Mouse (Mus musculus) hindlimb bud, embryonic 11.5 days (tissue): ENCODE data around the gene Slc25a25.

Experiments used
- DNase-seq: peaks from one replicate; pipeline ENCODE4 v3.0.0-alpha.2; 2012; ENCODE audit warnings: low read depth, low spot score; ENCODE audit errors: extremely low spot score

Gene Slc25a25

DNA sequence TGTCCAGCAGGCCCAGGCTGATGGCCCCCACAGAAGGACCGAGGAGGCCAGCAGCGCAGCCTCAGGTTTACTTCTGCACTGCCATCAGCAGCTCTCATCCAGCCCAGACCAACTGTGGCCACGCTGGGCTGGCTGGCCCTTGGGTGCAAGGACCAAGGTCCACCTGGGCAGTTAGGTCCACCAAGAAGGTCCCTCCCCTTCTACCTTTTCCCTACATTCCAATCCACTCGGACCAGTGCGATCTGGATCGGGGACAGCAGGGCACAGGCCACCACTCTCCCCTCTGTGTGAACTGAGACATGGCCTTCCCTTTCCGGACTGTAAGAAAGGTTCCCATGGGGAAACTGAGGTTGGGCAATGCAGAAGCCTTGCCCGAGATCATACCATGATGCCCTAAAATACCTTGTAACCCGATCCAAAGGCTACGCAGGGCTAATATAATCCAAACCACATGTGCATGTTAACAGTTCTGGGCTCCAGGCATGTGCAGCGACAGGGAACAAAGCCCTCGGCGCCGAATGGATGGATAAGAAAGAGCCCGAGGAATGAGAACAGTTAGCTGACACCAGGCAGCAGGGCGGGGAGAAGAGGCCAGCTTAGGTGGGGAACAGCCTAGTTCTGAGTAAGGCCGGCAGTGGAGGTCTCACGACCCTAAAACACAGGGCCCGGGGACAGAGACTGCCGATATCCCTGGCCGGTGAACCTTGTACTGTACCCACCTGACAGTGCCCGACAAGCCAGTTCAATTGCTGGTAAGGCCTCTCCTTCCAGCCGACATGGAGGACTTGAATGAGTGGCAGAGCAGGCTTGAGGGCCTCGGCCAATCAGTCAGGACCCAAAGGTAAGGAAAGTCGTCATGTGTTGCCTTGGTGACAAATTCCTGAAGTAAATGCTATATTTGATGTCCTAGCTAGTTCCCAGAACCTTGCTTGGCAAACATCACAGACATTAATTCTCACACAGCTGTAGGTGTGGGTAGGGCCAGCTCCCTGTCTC is 42.5 kb downstream of the Slc25a25 start:
- DNase-seq: no peak

DNA sequence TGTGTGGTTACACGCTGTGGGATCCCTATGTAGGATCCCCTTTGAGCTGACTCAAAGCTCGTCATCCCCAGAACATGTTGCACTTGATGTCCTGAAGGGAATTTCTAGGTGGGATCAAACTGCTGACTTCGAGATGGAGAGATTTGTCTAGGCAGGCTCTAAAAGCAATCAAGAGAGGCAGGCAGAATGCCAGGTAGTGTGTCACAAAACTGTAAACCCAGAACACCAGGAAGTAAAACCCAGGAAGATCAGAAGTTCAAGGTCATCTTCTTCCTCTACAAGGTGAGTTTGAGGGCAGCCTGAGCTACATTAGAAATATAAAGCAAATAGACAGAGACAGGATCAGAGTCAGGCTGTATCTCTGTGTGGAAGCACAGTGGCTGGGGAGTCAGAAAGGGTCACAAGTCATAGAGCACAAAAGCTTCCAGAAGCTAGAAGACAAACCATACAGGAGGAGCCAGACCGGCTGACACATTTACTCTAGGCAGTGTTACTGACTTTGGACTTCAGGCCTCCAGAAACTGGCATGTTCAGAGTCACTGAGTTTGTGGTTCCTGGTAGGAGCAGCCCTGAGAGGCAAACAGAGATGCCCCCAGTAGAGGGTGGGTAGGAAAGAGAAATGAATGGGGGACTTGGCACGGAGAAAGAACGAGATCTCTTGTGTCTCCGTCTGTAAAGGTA is 44.0 kb downstream of the Slc25a25 start:
- no peak for DNase-seq

DNA sequence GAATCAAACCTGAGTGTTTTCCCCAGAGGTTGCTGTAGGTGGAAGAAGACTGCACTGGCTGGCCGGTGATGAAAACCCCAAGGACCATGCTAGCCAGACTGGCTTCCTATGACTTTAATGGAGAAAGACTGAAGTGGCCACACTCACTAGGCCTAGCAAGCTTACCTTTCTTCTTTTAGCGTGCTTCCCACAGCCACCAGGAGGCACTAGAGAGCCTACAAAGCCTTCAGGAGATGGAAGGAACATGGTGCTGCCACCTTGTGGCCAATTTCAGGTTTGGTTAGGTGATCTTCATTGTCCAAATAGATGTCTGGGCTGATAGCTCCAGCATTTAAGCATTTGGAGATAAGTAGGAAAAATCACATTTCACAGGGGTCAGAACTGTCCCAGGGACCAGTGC is 46.6 kb downstream of the Slc25a25 start:
- DNase-seq: peak; percentile 100

DNA sequence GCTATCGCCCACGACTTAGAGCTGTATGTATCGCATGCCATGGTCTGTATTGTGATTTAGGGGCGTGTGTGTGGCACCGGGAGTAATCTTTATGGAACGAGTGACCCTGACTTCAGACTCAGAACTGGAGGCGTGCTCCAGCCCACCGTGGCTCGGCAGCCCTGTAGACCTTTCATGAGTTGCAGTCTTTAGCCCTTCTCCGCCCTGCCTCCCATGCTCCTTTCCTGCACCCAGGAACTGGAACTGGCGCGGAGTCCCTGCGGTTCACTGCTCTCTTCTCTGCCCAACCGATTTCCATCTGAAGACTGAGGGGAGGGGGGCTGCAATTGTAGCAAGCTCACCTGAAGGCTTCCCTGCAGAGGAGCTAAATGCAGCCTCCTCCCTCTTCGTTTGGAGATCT is 54.5 kb downstream of the Slc25a25 start:
- DNase-seq: no peak

DNA sequence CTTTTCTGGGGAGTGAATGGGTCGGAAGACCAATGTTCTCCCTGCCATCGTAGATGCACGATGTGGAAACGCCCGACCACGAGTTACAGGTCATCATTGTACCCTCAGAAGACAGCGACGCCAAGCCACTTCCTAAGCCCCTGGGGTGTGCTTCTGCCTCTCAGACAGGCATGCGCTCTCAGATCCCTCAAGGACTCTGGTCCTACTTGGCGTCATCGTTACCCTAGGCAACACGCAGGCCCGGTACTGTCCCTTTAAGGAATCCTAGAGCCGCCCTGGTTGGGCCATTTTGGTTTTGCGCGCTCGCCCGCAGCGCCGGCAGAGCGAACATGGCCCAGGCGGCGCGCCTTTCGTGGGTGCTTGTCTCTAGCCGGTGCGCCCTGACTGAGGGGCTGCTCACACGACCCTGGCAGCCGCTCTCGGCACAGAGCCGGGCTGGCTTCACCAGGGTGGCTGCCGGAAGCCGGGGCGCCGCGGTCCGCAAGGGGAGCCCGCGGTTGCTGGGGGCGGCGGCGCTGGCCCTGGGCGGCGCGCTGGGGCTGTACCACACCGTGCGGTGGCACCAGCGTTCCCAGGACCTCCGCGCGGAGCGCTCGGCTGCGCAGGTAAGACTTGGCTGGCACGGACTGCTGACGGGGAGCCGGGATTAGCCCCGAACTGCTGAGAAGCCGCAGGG is 55.2 kb downstream of the Slc25a25 start:
- DNase-seq: peak; percentile 78

DNA sequence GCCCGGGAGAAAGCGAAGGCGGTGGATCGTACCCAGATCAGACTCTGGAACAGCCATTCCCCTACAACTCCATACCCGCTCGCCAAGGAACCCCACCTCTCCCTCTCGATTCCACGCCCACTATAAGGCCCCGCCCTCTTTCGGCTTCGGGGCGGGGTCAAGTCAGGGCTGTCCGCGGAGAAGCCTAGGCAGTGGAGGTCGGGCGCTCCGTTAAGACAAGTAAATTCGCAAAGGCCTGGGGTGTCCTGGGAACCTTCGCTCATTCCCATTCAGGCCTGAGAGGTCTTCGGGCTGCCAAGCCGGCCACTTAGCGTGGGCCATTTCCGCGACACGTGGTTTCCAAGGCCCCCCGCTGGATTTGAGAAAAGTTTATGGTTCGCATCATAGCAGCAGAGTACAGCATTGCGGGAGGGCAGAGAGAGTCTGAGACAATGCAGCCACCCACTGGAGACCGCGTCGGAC is 55.7 kb downstream of the Slc25a25 start, which contains the start of gene Ptges2:
Gene Ptges2 (plus strand): TSS at position 413 of the 462 bp plus-strand sequence.
- DNase-seq: peak; percentile 75

DNA sequence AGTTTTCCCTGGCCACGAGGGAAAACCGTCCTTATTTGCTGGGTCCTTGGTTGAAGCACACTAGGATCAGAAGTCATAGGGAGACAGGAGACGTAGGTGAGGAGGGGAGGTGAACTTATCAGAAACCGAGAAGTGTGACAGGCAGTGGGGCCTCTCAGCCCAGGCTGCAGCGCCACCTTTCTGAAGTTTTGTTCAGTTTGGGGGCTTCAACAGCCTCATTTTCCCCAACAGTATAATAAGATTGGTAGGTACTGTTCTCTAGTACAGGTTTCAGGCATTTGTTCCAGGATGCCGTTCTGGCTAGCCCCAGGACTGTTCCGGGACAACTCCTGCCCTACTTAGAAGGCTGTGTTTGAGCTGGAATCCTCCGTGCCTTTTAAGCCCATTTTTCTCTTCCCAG is 56.3 kb downstream of the Slc25a25 start:
- no peak for DNase-seq

DNA sequence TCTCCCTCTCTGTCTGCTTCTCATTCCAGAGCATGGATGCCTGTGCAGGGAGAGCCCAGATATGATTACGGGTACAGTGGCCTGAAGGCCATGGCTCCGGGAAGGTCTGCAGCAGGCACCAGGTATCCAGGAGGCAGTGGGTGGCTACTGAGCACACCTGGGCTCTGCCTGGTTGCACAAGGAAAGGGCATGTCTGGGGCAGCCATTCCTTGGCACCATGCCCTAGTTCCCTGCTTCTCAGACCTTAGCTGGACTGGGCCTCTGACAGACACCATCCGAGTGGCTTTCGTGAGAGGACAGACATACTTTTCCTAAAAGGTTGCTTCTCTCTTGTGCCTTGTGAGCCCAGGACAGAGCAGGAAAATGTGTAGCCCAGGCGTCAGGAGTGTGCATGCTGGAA is 59.2 kb downstream of the Slc25a25 start:
- no peak for DNase-seq

DNA sequence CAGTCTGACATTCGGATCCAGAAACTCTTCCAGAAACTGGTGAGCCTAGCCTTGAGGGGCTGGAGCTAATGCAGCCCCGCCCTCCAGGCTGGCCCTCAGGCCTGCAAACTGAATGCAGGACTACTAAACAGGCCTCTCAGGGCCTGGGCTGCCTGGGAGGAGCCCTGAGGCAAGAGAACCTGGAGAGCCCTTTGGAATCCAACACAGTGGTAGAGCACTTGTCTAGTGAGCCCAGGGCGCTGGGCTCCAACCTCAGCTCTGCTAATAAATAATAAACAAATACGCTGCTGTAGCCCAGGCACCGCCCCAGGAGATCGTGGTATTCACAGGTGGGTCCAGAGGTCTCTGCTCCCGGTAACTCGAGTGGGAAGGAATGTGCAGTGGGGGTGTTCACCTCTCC is 60.4 kb downstream of the Slc25a25 start:
- DNase-seq: no peak

DNA sequence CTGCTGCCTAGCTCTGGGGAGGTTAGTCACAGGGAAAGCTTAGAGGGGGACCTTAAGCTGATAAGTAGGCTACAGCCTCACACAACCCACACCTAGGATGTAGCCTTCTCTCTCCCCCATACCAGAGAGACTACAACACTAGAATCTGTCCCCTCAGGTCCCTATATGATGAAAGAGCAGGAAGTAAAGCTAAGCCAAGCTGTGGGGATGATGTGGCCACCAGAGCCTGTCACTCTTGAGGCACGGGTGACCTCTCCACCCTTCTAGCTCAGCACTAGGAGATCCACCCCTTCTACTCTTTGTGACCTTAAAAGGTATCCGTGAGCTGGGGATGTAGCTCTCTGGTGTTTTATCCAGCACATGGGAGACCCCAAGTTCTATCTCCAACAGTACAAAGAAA is 62.1 kb downstream of the Slc25a25 start:
- no peak for DNase-seq

DNA sequence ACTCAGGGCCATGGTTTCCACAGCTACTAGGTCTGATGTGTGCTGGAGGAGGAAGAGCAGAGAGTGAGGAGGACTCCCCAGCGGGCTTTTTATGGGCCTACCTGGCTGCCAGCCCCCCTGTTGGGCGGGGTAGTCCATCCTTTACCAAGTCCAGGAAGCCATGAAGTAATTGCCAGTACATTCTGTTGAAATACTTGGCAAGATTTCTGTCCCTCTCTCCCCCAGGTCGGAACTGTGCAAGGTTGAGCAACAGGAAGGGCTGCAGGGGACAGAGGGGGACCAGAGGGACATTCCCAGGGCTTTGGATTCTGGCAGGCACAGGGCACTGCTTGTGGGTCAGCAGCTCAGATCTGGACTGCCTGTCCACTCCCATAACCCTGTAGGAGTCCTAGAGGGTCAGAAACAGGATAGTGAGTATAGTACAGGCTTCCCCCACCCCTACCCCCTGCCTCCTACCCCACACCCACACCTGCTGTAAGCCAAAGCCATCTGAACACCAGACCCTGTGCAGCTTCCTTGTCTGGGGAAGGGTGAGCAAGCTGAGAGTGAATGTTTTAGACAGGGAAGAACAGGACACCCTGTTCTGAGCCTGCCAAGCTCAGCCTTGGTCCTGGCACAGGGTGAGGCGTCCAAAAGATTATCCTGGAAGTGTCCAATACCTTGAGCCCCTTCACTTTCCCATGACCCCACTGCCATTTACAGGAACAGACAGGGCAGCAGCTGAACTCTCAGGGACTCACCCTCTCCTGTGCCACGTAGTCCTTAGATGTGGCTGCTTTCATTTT is 63.3 kb downstream of the Slc25a25 start, which contains the start of gene Lcn2:
Gene Lcn2 (minus strand): TSS at position 547 of the 785 bp plus-strand sequence.
- DNase-seq: no peak

DNA sequence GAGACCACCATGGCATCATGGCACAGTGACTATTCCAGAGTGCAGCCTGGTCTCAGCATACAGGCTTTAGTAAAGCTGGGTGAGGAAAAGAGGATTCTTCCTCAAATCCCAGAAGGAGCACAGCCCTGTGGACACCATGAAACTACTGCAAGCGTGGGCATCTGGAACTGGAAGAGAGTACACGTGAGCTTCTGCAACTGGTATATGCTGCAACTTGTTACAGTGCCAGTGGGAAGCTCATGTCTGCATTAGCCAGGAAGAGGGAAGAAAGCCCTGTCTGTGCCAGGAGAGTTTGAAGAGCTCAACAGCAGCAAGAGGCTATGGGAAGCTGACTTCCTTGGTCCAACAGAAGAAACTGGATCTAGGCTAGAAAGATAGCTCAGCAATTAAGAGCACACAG is 68.6 kb downstream of the Slc25a25 start:
- DNase-seq: no peak

DNA sequence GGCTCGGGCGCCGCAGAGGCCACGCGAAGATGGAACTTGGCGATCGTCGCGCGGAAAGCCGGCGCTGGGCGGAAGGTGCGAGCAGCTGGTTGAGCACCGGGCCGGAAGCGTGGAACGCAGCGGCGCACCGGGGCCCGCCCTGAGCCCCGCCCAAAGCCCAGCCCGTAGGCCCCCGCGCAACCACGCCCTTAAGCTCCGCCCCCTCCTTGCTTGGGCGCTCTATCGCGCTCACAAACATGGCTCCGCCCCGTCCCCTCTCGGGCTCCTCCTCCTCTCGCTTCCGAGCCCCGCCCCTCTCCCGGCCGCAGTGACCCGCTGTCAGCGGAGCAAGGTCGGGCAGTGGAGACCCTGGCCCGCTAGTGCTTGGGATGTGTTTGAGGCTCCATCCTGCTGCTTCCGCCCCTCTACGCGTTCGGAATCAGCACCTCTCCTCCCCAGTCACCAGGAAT is 69.4 kb downstream of the Slc25a25 start, which contains the start of gene 1110008P14Rik:
Gene 1110008P14Rik (minus strand): TSS at position 164 of the 449 bp plus-strand sequence.
- DNase-seq: no peak

DNA sequence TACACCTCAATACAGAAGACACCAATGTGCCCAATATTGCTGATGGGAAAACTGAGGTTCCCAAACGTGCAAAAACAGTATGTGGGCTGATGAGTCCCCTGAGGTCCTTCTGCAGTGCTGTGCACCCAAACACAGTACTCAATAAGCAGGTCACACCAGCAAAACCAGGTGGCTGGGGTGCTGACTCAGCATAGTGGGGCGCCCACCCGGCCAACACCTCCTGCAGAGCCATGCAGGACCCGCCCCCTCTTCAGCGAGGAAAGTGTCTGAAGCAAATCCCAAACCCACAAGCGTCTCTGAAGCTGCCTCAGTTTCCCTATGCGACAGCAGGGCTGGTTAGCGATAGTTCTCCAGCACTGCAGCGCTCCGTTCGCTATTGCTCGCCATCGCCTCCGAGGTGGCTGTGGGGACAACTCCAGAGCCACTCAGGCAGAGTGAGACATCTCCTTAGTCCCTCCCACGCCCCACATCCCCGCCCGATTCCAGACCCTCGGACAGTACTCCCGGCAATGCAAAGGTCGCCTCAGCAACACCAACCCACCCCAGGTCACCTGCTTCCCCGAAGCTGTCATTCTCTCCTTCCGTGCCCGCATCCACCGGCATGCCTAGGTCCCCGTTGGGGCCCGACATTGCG is 70.0 kb downstream of the Slc25a25 start:
- no peak for DNase-seq

DNA sequence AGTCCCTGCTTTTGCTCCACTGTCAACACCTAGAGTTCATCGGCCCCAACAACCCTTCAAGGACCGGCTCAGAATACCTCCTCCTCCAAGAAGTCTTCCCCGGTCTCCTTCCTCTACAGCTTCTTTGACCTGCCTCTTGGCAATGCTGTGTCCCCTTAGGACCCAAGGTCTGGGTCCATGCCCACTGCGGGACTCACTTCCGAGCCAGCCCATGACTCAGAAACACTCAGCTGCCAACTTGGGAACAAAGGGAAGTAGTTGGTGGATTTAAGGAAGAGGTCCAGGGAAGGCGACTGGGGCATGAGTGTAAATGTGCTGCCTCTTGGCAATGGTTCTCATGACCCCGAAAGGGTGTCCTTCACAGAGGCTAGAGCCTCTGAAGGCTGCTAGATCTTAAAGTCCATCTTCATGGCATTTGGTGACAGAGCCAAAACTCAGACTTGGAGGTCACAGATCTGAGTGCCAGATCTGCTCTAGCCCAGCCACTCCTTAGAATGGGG is 71.2 kb downstream of the Slc25a25 start:
- no peak for DNase-seq

DNA sequence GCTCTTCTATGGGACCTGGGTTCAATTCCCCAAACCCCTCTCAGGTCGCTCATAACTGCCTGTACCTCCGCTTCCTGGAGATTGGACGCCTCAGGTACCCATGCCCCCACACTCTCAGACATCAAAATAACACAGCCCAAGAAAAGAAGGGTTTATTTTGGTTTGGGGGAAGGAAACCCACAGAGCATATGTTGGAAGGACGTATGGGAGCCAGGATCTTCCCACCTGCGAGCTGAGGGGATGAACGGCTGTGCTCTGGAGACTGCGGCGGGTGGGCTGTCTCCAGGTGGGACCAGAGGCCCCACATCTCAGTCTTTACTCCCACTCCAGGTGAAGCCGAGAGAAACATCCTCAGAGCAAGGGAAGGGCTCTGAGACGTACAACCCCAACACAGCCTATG is 74.3 kb downstream of the Slc25a25 start:
- DNase-seq: no peak

DNA sequence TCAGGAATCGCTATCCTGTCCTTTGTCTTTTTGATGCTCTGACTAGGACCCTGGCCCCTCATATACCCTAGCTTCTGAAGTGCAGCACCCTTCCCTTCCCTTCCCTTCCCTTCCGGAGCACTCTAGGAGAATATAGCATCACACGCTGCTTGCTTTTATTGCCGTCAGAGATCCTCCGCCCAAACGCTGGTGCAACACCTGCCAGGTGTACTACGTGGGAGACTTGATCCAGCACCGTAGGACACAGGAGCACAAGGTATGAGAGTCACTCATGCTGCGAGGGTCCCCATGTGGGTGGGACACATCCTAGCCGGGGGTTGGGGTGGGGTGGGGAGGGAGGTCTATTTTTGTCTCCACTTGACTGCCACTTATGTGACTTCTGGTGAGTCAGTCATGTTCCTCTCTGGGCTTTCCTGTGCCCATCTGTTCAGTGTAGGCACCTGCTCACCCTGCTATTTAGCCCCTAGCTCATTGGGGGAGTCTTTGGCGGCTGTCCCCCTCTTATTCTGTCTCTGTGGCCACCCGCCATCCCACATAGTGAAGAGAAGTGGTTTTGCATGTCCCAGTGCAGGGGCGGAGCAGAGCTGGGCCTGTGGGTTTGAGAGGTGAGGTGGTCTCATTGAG is 75.8 kb downstream of the Slc25a25 start:
- no peak for DNase-seq

DNA sequence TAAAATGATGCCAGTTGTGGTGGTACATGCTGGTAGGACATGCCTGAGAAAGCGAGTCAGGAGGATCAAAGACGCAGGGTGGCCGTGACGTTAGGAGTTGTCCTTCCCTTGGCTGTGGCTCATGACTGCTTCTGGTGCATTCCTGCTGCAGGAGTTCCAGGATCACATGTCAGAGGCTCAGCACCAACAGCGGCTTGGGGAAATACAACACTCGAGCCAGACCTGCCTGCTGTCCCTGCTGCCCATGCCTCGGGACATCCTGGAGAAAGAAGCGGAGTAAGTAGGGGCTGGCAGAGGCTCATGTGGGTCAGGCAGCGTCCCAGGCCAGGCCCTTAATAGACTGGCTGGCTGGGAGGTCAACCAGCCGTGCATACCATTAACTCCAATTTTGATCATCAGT is 77.1 kb downstream of the Slc25a25 start:
- no peak for DNase-seq

DNA sequence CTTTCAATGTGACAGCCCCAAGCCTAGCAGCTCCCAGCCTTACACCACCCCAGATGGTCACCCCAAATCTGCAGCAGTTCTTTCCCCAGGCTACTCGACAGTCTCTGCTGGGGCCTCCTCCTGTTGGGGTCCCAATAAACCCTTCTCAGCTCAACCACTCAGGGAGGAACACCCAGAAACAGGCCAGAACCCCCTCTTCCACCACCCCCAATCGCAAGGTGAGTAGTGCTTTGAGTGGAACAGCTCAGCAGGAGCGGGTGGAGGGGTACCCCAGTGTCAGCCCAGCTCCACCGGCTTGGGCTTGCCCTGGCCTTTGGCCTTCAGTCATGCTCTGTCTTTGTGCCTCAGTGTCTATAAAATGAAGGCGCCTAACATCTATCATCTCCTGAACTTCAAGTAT is 83.9 kb downstream of the Slc25a25 start:
- no peak for DNase-seq
